Mouse (Mus musculus) limb, embryonic 12.5 days (tissue): ENCODE data around the gene Rspry1. TPM values are rescaled to one million over a fixed set of nuclear protein-coding genes. Genes with fewer than 3 reads are reported as not detected.

Experiments used
- ATAC-seq: fragments of 200-750 bp; cut with Nextera tagmentation; 2 replicates; pipeline ENCODE4 v1.8.0; 2017; ENCODE audit warnings: low read depth, moderate TSS enrichment; ENCODE audit not compliant: insufficient number of reproducible peaks, insufficient read depth, low FRiP score, low TSS enrichment
- H3K27ac ChIP-seq: fragments of 300-500 bp; sonication (generic); 2 replicates; pipeline ENCODE4 v1.5.1; 2016; ENCODE audit warnings: mild to moderate bottlenecking, moderate library complexity
- H3K27me3 ChIP-seq: fragments of 300-500 bp; sonication (generic); 2 replicates; pipeline ENCODE4 v1.6.1; 2016; ENCODE audit warnings: mild to moderate bottlenecking, moderate library complexity
- H3K36me3 ChIP-seq: fragments of 300-500 bp; sonication (generic); 2 replicates; pipeline ENCODE4 v1.6.1; 2016; ENCODE audit warnings: mild to moderate bottlenecking, moderate library complexity
- H3K4me1 ChIP-seq: fragments of 300-500 bp; sonication (generic); replicated peaks from 2 replicates; pipeline ENCODE4 v1.6.1; 2016
- H3K4me2 ChIP-seq: fragments of 300-500 bp; sonication (generic); 2 replicates; pipeline ENCODE4 v1.6.1; 2016; ENCODE audit warnings: mild to moderate bottlenecking, moderate library complexity
- H3K4me3 ChIP-seq: fragments of 300-500 bp; sonication (generic); replicated peaks from 2 replicates; pipeline ENCODE4 v1.5.1; 2016; ENCODE audit warnings: mild to moderate bottlenecking
- H3K9ac ChIP-seq: fragments of 300-500 bp; sonication (generic); replicated peaks from 2 replicates; pipeline ENCODE4 v1.6.1; 2016; ENCODE audit warnings: mild to moderate bottlenecking, moderate library complexity
- H3K9me3 ChIP-seq: fragments of 300-500 bp; sonication (generic); 2 replicates; pipeline ENCODE4 v1.6.1; 2016; ENCODE audit warnings: mild to moderate bottlenecking, moderate library complexity
- WGBS: fragments of 180-500 bp; shearing (Covaris S2); methylation state at CpG from one replicate; pipeline ENCODE4 v1.1.7; 2016; 5-methylcytosine and 5-hydroxymethylcytosine counted together
- polyA plus RNA-seq: library from polyadenylated mRNA; unstranded; fragments of >200 nt; fragmentation: Nextera tagmentation; extraction: Ambion mirVana; gene quantifications from 2 replicates; pipeline ENCODE4 v1.2.1, GENCODE M21; 2016

Gene Rspry1
- polyA plus RNA-seq, 1 experiment from 2014 or later: 52.3 TPM

- peak overlapping the region; percentile 92; the same call in 1 of the 2 replicates for H3K4me2 ChIP-seq
- H3K9ac ChIP-seq: no peak overlapping the region
- 89% methylated on average over 2 of the region's 2 CpGs for WGBS
- H3K36me3 ChIP-seq: 0 out of 2 replicates have a peak, but pooled peaks cover 9% of the 10 kb centered on the region
- peaks cover 22% of the 10 kb centered on the region for H3K4me1 ChIP-seq
- H3K27me3 ChIP-seq: no peaks in the 10 kb centered on the region
- ATAC-seq: no peak
- no peak overlapping the region for H3K27ac ChIP-seq
- no peak overlapping the region for H3K4me3 ChIP-seq
- no peaks in the 10 kb centered on the region for H3K9me3 ChIP-seq
Observed at GRCm38 (mm10) chr8:94604030-94604429, 2.3 kb downstream of the Rspry1 start.

DNA sequence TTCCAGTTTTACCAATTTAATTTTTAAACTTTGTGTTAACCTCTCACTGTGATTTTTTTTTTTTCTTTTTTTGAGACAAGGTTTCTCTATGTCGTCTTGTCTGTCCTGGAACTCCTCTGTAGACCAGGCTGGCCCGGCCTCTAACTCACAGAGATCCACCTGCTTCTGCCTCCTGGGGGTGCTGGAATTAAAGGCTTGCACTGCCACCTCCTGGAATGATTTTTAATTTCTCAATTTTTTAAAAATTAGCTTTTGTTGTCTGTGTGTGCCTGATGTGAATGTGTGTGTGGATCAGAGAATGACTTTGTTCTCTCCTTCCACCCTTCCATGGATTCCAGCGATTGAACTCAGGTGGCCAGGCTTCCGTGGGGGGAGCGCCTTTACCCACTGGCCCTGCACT lies 5.3 kb downstream of the Rspry1 start:
- Histone ChIP-seq H3K36me3 (0 out of 2 replicates have a peak, but pooled peaks cover 9% of the 10 kb centered on the region), H3K4me1 (peaks cover 13% of the 10 kb centered on the region), H3K27me3 (no peaks in the 10 kb centered on the region), H3K27ac (no peak overlapping the region), H3K9ac (no peak overlapping the region), H3K4me2 (no peak overlapping the region), H3K4me3 (no peak overlapping the region), H3K9me3 (no peaks in the 10 kb centered on the region)
- WGBS: 88% methylated on average over 5 of the region's 5 CpGs
- no peak for ATAC-seq

- H3K27ac ChIP-seq: no peak overlapping the region
- no peaks in the 10 kb centered on the region for H3K4me1 ChIP-seq
- H3K4me3 ChIP-seq: no peak overlapping the region
- H3K27me3 ChIP-seq: no peaks in the 10 kb centered on the region
- H3K4me2 ChIP-seq: no peak overlapping the region
- no peak for ATAC-seq
- 89% methylated on average over 1 of the region's 1 CpGs for WGBS
- peaks cover 42% of the 10 kb centered on the region for H3K36me3 ChIP-seq
- no peaks in the 10 kb centered on the region for H3K9me3 ChIP-seq
- H3K9ac ChIP-seq: no peak overlapping the region
Observed at GRCm38 (mm10) chr8:94624885-94625284, 23.1 kb downstream of the Rspry1 start.

DNA sequence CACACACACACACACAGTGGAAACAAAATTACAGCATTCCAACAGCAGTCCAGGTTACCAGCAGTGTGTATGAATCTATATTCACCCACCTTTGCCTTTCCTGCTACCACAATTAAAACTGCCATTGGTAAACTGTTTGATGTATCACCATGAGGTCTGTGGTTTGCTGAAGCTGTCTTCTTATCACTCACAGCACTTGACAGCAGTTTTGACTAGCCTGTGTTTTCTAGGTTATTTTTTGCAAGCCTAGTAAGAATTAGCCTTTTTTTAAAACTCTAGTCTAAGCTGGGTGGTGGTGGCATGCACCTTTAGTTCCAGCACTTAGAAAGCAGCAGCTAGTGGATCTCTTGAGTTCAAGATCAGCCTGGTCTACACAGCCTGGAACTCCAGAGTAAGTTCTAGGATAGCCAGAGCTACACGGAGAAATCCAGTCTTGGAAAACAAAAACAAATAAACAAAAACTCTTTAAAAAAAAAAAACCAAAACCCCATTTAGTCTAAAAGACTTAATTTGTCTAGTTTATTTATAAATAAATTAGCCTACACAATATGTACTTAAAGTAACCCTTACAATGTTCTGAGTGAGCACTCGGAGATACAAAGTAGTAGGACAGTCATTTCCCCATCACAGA lies 31.9 kb downstream of the Rspry1 start:
- Histone ChIP-seq H3K4me1 (no peaks in the 10 kb centered on the region), H3K4me2 (no peak overlapping the region), H3K27ac (no peak overlapping the region), H3K27me3 (no peaks in the 10 kb centered on the region), H3K4me3 (no peak overlapping the region), H3K36me3 (peaks cover 91% of the 10 kb centered on the region), H3K9ac (no peak overlapping the region), H3K9me3 (no peaks in the 10 kb centered on the region)
- no peak for ATAC-seq
- 87% methylated on average over 2 of the region's 2 CpGs for WGBS

DNA sequence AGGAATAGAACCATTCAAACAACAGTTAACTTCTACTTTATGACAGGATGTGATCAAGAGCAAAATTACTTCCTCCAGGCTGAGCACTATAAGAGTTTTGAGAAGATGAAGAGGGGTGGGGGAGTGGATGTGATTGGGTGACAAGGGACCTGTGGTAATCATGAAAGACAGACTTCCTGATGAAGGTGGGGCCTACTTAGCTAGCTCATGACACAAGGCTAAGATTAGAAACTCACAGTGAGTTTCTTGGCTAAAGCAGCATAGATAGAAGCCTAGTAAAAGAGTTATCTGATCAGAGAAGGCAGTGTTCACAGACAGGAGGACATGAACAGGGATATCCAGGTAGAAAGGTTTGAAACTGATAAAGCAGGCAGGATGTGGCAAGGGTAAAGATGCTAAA lies 32.5 kb downstream of the Rspry1 start:
- no peak for ATAC-seq
- no peak overlapping the region for H3K27ac ChIP-seq
- H3K4me3 ChIP-seq: no peak overlapping the region
- no peaks in the 10 kb centered on the region for H3K27me3 ChIP-seq
- H3K4me1 ChIP-seq: no peaks in the 10 kb centered on the region
- no peak overlapping the region for H3K9ac ChIP-seq
- peaks cover 93% of the 10 kb centered on the region for H3K36me3 ChIP-seq
- no peaks in the 10 kb centered on the region for H3K9me3 ChIP-seq
- no peak overlapping the region for H3K4me2 ChIP-seq

DNA sequence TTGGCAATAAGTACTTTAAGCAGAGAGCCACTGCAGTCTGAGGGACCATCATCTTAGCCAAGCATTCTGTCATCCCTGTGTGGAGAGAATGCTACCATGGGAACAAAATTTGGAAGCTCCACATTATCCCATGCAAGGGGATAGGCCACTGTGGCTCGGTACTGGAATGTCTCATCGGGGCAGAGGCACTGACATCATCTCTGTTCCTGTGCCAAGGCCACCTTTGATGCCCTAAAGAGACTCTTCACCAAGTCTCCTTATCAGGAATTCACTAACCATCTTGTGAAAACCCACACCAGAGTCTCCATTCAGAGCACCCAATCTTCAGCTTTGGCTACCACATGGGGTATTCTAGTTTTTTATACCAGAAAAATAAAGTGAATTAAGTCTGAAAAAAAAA lies 39.4 kb downstream of the Rspry1 start:
- H3K36me3 ChIP-seq: peaks cover 81% of the 10 kb centered on the region
- H3K27ac ChIP-seq: no peak overlapping the region
- no peak overlapping the region for H3K9ac ChIP-seq
- H3K4me3 ChIP-seq: no peak overlapping the region
- H3K4me2 ChIP-seq: no peak overlapping the region
- H3K4me1 ChIP-seq: no peaks in the 10 kb centered on the region
- no peaks in the 10 kb centered on the region for H3K27me3 ChIP-seq
- no peaks in the 10 kb centered on the region for H3K9me3 ChIP-seq
- 98% methylated on average over 2 of the region's 2 CpGs for WGBS
- ATAC-seq: no peak

GRCm38 (mm10) chr8:94641938-94642337 lies 40.2 kb downstream of the Rspry1 start:
- H3K36me3 ChIP-seq: peaks cover 81% of the 10 kb centered on the region

GRCm38 (mm10) chr8:94645202-94645601 lies 43.5 kb downstream of the Rspry1 start:
- Histone ChIP-seq H3K4me3 (no peak overlapping the region), H3K27me3 (no peaks in the 10 kb centered on the region), H3K4me2 (no peak overlapping the region), H3K4me1 (no peaks in the 10 kb centered on the region), H3K9me3 (no peaks in the 10 kb centered on the region), H3K9ac (no peak overlapping the region), H3K27ac (no peak overlapping the region), H3K36me3 (peaks cover 78% of the 10 kb centered on the region)
- no peak for ATAC-seq
- 61% methylated on average over 1 of the region's 1 CpGs for WGBS

More at GRCm38 (mm10) chr8:94641938-94642337, 40.2 kb downstream of the Rspry1 start:
- Histone ChIP-seq H3K4me2 (no peak overlapping the region), H3K4me1 (no peaks in the 10 kb centered on the region), H3K9ac (no peak overlapping the region), H3K27ac (no peak overlapping the region), H3K27me3 (no peaks in the 10 kb centered on the region), H3K9me3 (no peaks in the 10 kb centered on the region), H3K4me3 (no peak overlapping the region)
- WGBS: 94% methylated on average over 3 of the region's 3 CpGs
- ATAC-seq: no peak

GRCm38 (mm10) chr8:94646165-94646564 lies 44.4 kb downstream of the Rspry1 start:
- Histone ChIP-seq H3K27ac (no peak overlapping the region), H3K9me3 (no peaks in the 10 kb centered on the region), H3K9ac (no peak overlapping the region), H3K4me1 (no peaks in the 10 kb centered on the region), H3K4me2 (no peak overlapping the region), H3K4me3 (no peak overlapping the region), H3K27me3 (no peaks in the 10 kb centered on the region), H3K36me3 (peaks cover 69% of the 10 kb centered on the region)
- no peak for ATAC-seq
- WGBS: 91% methylated on average over 3 of the region's 3 CpGs

GRCm38 (mm10) chr8:94649496-94649895 lies 47.8 kb downstream of the Rspry1 start:
- no peaks in the 10 kb centered on the region for H3K9me3 ChIP-seq
- H3K4me2 ChIP-seq: no peak overlapping the region
- WGBS: 76% methylated on average over 3 of the region's 3 CpGs
- no peak for ATAC-seq
- peaks cover 81% of the 10 kb centered on the region for H3K36me3 ChIP-seq
- no peaks in the 10 kb centered on the region for H3K27me3 ChIP-seq
- no peaks in the 10 kb centered on the region for H3K4me1 ChIP-seq
- no peak overlapping the region for H3K27ac ChIP-seq
- no peak overlapping the region for H3K9ac ChIP-seq
- no peak overlapping the region for H3K4me3 ChIP-seq

DNA sequence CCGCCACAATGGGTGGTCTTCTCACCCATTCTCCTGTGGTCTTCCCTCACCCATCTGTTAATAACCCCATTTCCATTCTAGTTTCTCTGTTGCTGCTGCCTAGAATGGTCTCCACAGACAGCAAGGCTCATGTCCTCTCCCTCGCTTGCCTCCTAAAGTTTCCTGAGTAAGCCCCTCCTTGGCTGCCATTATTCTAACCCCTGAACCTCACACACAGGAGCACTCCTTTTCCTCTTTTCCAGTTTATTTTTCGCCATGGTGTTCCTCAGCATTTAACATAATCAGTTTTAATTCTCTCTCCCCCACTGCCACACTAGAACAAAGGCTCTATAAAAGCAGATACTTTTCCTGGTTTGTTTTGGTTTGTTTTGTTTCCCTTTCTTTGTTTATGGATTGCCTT lies 51.2 kb downstream of the Rspry1 start:
- Histone ChIP-seq H3K9me3 (no peaks in the 10 kb centered on the region), H3K9ac (no peak overlapping the region), H3K27me3 (no peaks in the 10 kb centered on the region), H3K36me3 (peaks cover 82% of the 10 kb centered on the region), H3K27ac (no peak overlapping the region), H3K4me1 (no peaks in the 10 kb centered on the region), H3K4me2 (no peak overlapping the region), H3K4me3 (no peak overlapping the region)
- ATAC-seq: no peak
- 88% methylated on average over 3 of the region's 3 CpGs for WGBS

DNA sequence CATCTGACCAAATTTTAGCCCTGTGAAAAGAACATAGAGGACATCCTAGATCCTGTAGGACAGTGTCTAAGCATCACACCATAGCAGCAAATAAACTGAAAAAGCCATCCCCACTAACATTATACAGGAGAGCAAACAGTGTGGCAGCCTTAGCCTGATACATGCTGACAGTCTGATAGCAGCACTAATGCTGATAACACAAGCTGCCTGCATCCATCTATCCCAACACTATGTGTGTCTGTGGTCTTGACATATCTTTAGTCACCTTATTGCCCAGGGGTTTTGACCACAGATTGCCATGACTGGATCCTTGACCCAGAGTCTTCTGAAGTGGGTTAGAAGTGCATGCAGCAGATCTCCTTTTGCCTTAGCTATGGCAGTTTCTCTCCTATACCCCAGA lies 53.3 kb downstream of the Rspry1 start:
- Histone ChIP-seq H3K9ac (no peak overlapping the region), H3K4me2 (no peak overlapping the region), H3K4me1 (no peaks in the 10 kb centered on the region), H3K27ac (no peak overlapping the region), H3K9me3 (no peaks in the 10 kb centered on the region), H3K27me3 (no peaks in the 10 kb centered on the region), H3K4me3 (no peak overlapping the region), H3K36me3 (peaks cover 75% of the 10 kb centered on the region)
- ATAC-seq: no peak
